ENCODE assay signal across 8 mouse cellular contexts in the genomic region with DNA sequence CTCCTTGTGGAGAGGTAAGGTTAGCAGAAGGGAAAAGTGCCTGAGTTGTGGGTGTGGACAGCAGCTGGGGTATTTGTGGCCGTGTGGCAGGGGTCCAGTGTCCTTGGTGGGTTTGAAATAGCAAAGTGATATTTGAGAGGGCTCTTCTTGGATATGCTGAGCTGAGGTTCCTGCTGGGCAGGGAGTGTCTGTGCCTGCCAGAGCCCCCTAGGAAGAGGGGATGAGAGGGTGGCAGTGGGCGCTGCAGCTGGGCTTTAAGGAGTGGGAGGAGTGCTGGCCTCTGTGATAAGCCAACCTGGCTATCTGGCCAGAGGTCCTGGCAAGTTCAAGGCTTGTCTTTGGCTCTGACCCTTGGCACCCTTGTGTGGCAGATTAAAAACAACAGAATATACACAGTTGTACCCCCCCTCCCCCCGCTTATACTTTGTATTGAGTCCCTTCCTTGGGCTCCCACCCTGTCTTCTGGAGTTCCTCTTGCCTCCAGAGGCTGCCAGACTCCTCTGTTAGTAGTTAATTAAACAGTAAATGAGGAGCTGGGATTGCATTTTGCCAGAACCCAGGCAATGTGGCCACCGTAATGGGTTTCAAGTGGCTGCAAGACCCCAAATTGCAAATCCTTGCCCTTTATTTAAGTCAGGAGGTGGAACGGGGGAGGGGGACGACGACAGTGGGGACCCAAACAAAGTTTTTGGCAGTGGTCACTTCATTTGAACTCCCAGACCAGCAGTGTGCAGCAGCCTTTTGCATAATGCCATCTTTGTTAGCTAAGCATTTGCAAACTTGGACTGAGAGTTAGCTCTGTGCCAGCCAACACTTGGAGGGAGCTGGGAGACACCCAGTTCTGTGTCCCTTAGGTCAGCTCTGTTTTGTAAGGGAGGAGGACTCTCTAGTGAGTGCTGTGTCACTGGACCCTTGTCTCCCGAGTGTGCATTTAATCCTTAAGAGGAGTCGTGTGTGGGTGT. TPM values are rescaled to one million over a fixed set of nuclear protein-coding genes. Genes with fewer than 3 reads are reported as not detected.
DNase-seq lines count a peak whose midpoint lies in the region; ATAC-seq and TF ChIP-seq lines count a peak whose summit lies in the region.

No protein-coding gene starts in this region.

- no peak for ATAC-seq in monocyte, adult 5-6 weeks (replicated peaks; ENCODE audit: insufficient number of reproducible peaks, low FRiP score, low TSS enrichment, poor library complexity, severe bottlenecking)

- H3K27ac ChIP-seq in layer of hippocampus, adult 2 months = peak overlapping the region; percentile 3; the same call in 1 of the 2 replicates

- H3K4me3 ChIP-seq in layer of hippocampus, adult 2 months = no peak overlapping the region

- TF ChIP-seq CTCF in layer of hippocampus, adult 2 months (conservative IDR thresholded peaks at IDR 0.05) = 0 out of 2 replicates have a peak, but pooled peaks have one; percentile 2

- peak; percentile 41 for DNase-seq in cerebellum, adult 9-10 months
- no peak for DNase-seq in cerebellum, postnatal 4 days (ENCODE audit: low spot score in 2 of 2)
- DNase-seq in right cerebral cortex, postnatal 36 days (ENCODE audit: low spot score in 2 of 2) = peak; percentile 34 to 36
- no peak for DNase-seq in right cerebral cortex, postnatal 14 days
- peak in 1 of 2 experiments; percentile 76 for DNase-seq in layer of hippocampus, adult 2 months (ENCODE audit: low spot score in 2 of 2)
- peak; percentile 12 for DNase-seq in lung, postnatal 14 days
- DNase-seq in B cell, adult 2 months = no peak

RNA-seq across cellular contexts. Expression of gene Ssbp3, which starts 11.2 kb away (rescaled TPM):
- 100 to 1,000 TPM; 157 TPM for total RNA-seq in layer of hippocampus, adult 2 months (2021)
- total RNA-seq in monocyte, adult 5-6 weeks (2017) = 14.3 to 22.7 TPM (median 19.5 TPM) in 3 replicates

Comparison
In these comparisons a context has a peak if more than half of its experiments do, and no peak if none do; other contexts are left out.
1. DNase-seq: peak in cerebellum, adult 9-10 months (single experiment), right cerebral cortex, postnatal 36 days (2 of 2) and lung, postnatal 14 days (single experiment); none in cerebellum, postnatal 4 days (0 of 2), right cerebral cortex, postnatal 14 days (single experiment) and B cell, adult 2 months (0 of 2).